Mouse (Mus musculus) layer of hippocampus, adult 6 months (tissue): ENCODE results near the gene Eif4a3. TPM values are rescaled to one million over a fixed set of nuclear protein-coding genes. Genes with fewer than 3 reads are reported as not detected.

Experiments
- long read RNA-seq, 2 experiments: library from polyadenylated mRNA; unstranded; transcript quantifications; one replicate each; pipeline ENCODE4 v2.0.0; 2019 to 2020
- polyA plus RNA-seq: library from polyadenylated mRNA; unstranded; fragments of <200 nt; fragmentation: Nextera tagmentation; gene quantifications from 2 replicates; pipeline ENCODE4 v1.2.3, GENCODE M21; 2021

The Eif4a3 gene
- 199 and 201 TPM in 2 replicates for polyA plus RNA-seq
- long read RNA-seq, experiment 1, transcript Eif4a3-201 (12 exons, 1,509 nt): major isoform, 331 of 357 reads
- long read RNA-seq, experiment 1, partial matches to known transcripts: 11 of 357 reads
- long read RNA-seq, experiment 1, other reads (novel, unspliced or antisense): 11 of 357 reads
- long read RNA-seq, experiment 2, transcript Eif4a3-201 (12 exons, 1,509 nt): major isoform, 740 of 765 reads
- long read RNA-seq, experiment 2, partial matches to known transcripts: 6 of 765 reads
- long read RNA-seq, experiment 2, other reads (novel, unspliced or antisense): 19 of 765 reads

GRCm38 (mm10) chr11:119299391-119300245 lies at the start of gene Eif4a3:
Gene Eif4a3, minus strand, starts transcription at chr11:119300089.

GRCm38 (mm10) chr11:119307658-119307867 lies 7.7 kb upstream of the Eif4a3 start, which contains the start of gene Card14:
Gene Card14, plus strand, starts transcription at chr11:119307768.

GRCm38 (mm10) chr11:119267768-119268556 lies 31.9 kb downstream of the Eif4a3 start, which contains the start of gene Gaa:
Gene Gaa, plus strand, starts transcription at chr11:119267887.

Other genes starting within 250 kb of the Eif4a3 start
- gene Cbx4, start 213.9 kb downstream of the Eif4a3 start, polyA plus RNA-seq: 3.8 and 4.5 TPM in 2 replicates
- 6.9 and 8.0 TPM in 2 replicates for gene Tbc1d16, start 71.6 kb downstream of the Eif4a3 start, polyA plus RNA-seq
- gene Ccdc40, start 71.5 kb downstream of the Eif4a3 start, polyA plus RNA-seq: 0.84 and 1.2 TPM in 2 replicates
- gene Gaa, start 32.2 kb downstream of the Eif4a3 start, polyA plus RNA-seq: 283 and 305 TPM in 2 replicates
- 0.05 TPM in 1 of 2 replicates, not detected in the other for gene Card14, start 7.7 kb upstream of the Eif4a3 start, polyA plus RNA-seq
- 3.1 and 3.5 TPM in 2 replicates for gene Sgsh, start 55.4 kb upstream of the Eif4a3 start, polyA plus RNA-seq
- 3.8 and 4.6 TPM in 2 replicates for gene Slc26a11, start 55.5 kb upstream of the Eif4a3 start, polyA plus RNA-seq
- 0.93 and 0.97 TPM in 2 replicates for gene Rnf213, start 93.0 kb upstream of the Eif4a3 start, polyA plus RNA-seq
- 7.2 and 7.6 TPM in 2 replicates for gene Endov, start 191.3 kb upstream of the Eif4a3 start, polyA plus RNA-seq
- 201 and 214 TPM in 2 replicates for gene Nptx1, start 247.7 kb upstream of the Eif4a3 start, polyA plus RNA-seq